Mouse (Mus musculus): ENCODE data around the gene Acta1. TPM values are rescaled to one million over a fixed set of nuclear protein-coding genes. Genes with fewer than 3 reads are reported as not detected.

The Acta1 gene
- total RNA-seq, 2 experiments from 2014 or later: 33,708 to 36,184 TPM

GRCm38 (mm10) chr8:123846509-123846908 is 48.0 kb downstream of the Acta1 start:
- no peak for DNase-seq (ENCODE audit: low spot score in 2 of 2)

GRCm38 (mm10) chr8:123845991-123846390 is 48.6 kb downstream of the Acta1 start:
- no peak for DNase-seq (ENCODE audit: low spot score in 2 of 2)

- DNase-seq (ENCODE audit: low spot score in 2 of 2): no peak
Observed at GRCm38 (mm10) chr8:123845114-123845513, 49.4 kb downstream of the Acta1 start.

GRCm38 (mm10) chr8:123844341-123844740 is 50.2 kb downstream of the Acta1 start:
- no peak for DNase-seq (ENCODE audit: low spot score in 2 of 2)

- no peak for DNase-seq (ENCODE audit: low spot score in 2 of 2)
Observed at GRCm38 (mm10) chr8:123842086-123842485, 52.5 kb downstream of the Acta1 start.

Other genes with a start within 250 kb of the Acta1 start
- 1 to 10 TPM; 6.9 to 8.0 TPM for gene Rhou, start 240.8 kb downstream of the Acta1 start, total RNA-seq (2021)
- gene Rab4a, start 88.8 kb downstream of the Acta1 start, total RNA-seq (2021): 10 to 100 TPM; 14.2 to 14.3 TPM
- gene Ccsap, start 34.5 kb downstream of the Acta1 start, total RNA-seq (2021): 1 to 10 TPM; 3.5 to 4.9 TPM
- gene Nup133, start 54.5 kb upstream of the Acta1 start, total RNA-seq (2021): 10 to 100 TPM; 17.1 to 19.7 TPM
- gene Abcb10, start 88.4 kb upstream of the Acta1 start, total RNA-seq (2021): 10 to 100 TPM; 14.0 to 15.5 TPM
- gene Taf5l, start 126.6 kb upstream of the Acta1 start, total RNA-seq (2021): 10 to 100 TPM; 17.5 to 21.9 TPM
- 10 to 100 TPM in 1 of 2 experiments, 1 to 10 TPM in 1; 9.8 to 10.5 TPM for gene Urb2, start 126.8 kb upstream of the Acta1 start, total RNA-seq (2021)

All from gastrocnemius, postnatal 4 days (tissue).